Mouse (Mus musculus) layer of hippocampus, adult 11-12 months (tissue): Measurements from ENCODE around the gene Cstl1.
"Not testable (repeated sequence)": the region's sequence is repeated elsewhere in the genome, so short reads cannot be mapped to it uniquely, and the experiment has no call there.

Experiments used
- DNase-seq: peaks from one replicate; pipeline ENCODE4 v3.0.0; 2022; ENCODE audit warnings: low spot score

Cstl1 gene

DNA sequence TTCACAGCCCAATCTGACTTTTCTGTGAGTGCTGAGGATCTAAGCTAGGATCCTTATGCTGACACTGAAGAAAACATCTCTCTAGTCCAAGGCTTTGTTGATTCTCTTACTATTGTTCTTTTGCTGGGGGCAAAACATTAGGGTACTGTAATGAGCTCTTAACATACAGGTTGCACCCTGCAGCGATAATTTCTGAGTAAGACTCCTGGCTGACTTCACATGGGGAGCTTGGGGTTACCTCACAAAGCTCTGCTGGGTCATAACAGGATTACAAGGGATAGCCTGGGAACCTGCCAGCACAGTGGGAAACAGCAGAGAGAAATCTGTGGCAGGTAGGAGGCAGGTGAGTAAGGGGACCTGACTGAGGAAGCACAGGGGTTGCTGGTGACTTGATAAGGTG is at the start of gene Cstl1:
Gene Cstl1, plus strand, starts transcription at position 301 of the 400 bp plus-strand sequence.
- no peak for DNase-seq

- DNase-seq: no peak
Measured at GRCm38 (mm10) chr2:148706409-148707201, 43.6 kb upstream of the Cstl1 start.

DNA sequence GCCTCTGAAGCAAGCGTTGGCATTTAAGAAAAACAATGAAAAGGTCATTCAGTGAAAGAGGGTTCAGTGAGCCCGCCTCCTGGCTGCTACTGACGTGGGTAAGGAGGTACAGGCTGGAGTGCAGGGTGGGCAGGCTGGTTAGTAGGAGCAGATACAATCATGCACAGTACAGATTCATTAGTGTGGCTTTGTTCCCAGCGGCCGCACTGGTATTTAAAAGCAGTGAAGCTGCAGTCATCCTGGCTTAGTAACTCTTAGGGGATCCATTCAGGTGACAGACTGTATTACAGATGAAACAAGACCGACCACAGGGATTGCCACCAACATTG is 43.0 kb upstream of the Cstl1 start:
- DNase-seq: no peak

GRCm38 (mm10) chr2:148712326-148712725 is 37.8 kb upstream of the Cstl1 start:
- no peak for DNase-seq

- no peak for DNase-seq
Measured at GRCm38 (mm10) chr2:148717072-148717471, 33.1 kb upstream of the Cstl1 start.

- no peak for DNase-seq
Measured at GRCm38 (mm10) chr2:148719271-148719995, 30.7 kb upstream of the Cstl1 start.

DNA sequence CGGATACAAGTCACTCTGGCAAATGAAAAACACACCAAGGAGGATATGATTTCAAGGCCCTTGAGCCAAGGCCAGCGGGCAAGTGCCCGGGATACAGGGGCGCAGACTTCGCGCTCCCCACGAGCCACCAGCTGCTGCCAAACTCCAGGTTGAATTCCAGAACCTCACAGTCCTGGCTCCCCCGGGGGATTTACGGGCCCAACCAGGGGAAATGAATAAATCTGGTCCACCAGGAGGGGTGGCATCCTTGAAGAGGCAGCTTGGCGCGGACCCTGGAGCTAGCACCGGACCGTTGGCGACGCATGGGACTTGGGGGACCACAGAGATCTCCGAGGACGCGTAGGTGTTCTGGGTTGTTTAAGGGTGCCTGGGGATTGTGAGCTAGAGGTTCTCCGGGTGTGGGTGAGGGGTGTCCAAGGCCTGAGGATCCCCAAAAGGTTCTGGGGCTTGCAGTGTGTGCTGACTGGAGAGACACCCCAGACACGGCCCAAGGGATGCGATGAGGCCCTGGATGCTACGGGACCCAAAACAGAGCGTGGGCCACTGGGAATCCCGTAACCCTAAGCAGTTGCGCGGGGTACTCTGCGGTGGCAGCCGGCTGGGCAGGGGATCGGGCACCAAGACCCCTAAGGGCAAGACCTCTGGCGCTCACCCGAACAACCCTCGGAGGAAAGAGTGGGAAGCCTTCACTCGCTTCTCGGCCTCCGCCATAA is 18.4 kb upstream of the Cstl1 start:
- peak; percentile 38 for DNase-seq

- peak; percentile 95 for DNase-seq
Measured at GRCm38 (mm10) chr2:148732327-148733000, 17.7 kb upstream of the Cstl1 start, which contains the start of gene Napb. TSS of gene Napb (minus strand) at chr2:148732467.

- DNase-seq: peak; percentile 33
Measured at GRCm38 (mm10) chr2:148743001-148743400, 7.2 kb upstream of the Cstl1 start.

- DNase-seq: no peak
Measured at GRCm38 (mm10) chr2:148743846-148744407, 6.2 kb upstream of the Cstl1 start.

GRCm38 (mm10) chr2:148751893-148752813 is 2.0 kb downstream of the Cstl1 start:
- peak; percentile 78 for DNase-seq

- no peak for DNase-seq
Measured at GRCm38 (mm10) chr2:148754310-148754846, 4.2 kb downstream of the Cstl1 start.

DNA sequence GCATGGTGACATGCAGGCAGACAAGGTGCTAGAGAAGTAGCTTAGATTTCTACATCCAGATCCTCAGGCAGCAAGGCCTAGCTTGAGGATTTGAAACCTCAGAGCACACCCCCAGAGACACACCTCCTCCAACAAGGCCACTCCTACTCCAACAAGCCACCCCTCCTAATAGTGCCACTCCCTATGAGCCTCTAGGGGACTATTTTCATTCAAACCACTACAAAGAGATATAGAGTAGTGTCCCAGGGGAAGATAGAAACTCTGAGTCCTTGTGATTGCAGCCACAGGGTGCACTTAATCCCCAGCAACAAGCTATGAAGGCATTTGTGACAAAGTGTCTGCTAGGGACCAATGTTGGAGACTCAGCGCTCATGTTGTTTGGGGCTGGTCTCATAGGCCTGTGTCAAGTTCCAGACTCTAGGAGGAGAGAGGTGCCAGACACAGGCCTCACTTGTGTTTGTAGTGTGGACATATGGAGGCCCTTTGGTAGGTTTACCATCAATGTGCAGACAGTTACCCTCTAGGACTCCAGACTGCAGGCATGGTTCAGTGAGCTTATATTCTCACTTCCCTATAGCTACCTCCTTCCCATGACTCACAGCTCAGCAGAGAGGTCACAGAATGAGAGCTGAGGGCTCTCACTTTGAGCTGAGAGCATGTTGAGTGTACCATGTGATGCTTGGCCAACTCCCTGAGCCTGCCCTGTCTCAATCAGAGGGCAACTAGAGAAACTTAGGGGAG is 13.7 kb downstream of the Cstl1 start:
- no peak for DNase-seq

- DNase-seq: not testable (repeated sequence)
Measured at GRCm38 (mm10) chr2:148771397-148771796, 21.2 kb downstream of the Cstl1 start, which contains the start of gene Cst11. TSS of gene Cst11 (minus strand) at chr2:148771497.

GRCm38 (mm10) chr2:148781709-148782108 is 31.6 kb downstream of the Cstl1 start, which contains the start of gene 8030411F24Rik:
TSS of gene 8030411F24Rik (plus strand) at chr2:148782009.
- DNase-seq: no peak

DNA sequence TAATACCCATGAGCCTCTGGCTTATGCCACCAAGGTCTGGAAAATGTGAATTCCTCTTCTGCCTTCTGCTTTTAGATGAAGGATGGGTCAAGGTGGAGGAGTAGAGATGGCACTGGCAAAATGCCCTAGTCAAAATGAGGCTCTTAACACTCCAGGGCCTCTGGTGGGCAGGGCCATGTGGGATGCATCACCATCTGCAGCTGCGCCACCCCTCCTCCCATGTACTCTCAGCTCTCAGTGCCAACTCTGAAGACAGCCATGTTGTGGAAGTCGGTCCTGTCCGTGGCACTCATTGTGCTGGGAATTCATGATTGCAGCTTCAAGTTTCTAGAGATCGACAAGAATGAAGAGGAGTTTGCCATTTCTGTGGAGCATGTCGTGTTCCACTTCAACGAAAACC is 39.0 kb downstream of the Cstl1 start, which contains the start of gene Cst12:
Gene Cst12, plus strand, starts transcription at position 220 of the 400 bp plus-strand sequence.
- peak; percentile 10 for DNase-seq

- no peak for DNase-seq
Measured at GRCm38 (mm10) chr2:148798485-148798884, 48.3 kb downstream of the Cstl1 start, which contains the start of gene Cst8. TSS of gene Cst8 (plus strand) at chr2:148798785.

DNA sequence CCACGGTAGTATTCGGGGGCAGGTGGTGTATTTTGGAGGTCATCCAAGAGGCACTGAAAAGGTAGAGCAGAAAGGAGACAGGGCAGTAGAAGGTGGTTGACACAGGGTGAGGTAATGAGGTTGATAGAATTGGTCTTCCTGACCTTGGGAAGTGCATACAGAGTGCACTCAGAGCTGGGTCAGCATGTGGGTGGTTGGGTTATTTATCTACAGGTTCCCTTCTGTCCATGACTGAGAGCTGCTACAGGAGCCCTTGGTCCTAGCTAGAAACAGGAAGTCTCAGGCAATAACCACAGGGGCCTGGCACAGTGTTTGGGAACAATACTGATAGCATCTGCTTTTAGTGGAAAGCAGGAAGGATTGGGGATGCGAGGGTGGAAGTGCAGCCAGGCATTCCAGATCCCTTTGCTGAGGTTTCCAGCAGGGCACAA is 51.3 kb downstream of the Cstl1 start:
- DNase-seq: no peak
